Comparison of ENCODE assay signal across 12 mouse cellular contexts in the genomic region with DNA sequence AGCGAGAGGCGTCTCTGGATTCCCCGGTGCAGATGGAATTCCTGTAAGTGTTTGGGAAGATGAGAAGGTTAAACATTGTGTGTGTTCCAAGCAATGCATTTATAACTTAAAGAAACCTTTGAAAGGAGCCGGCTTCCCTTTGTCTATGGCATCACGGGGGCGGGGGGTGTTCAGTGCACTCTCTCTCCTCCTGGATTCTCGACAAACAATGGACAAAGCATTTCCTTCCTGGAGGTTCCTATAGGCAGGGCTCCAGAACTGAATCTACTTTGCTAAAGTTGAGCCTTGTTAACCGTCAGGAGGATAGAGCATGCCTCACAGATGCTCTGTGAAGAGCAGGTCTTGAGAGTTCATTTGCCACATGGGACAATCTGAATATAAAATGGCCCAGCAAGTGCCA.
DNase-seq lines count a peak whose midpoint lies in the region; ATAC-seq lines count a peak whose summit lies in the region.
"Had no signal": no experiment of that assay in that cellular context is flagged by ENCODE, and none has a peak within 500 bp of the region (broad histone marks: within the 10 kb centered on the region; RNA-seq: fewer than 3 reads in every experiment).

No protein-coding gene starts in this region.

- peaks cover 13% of the 10 kb centered on the region for H3K4me1 ChIP-seq in kidney, embryonic 14.5 days (ENCODE audit: control insufficient read depth, insufficient read depth, low read length)
- H3K4me1 ChIP-seq in limb, embryonic 12.5 days (replicated peaks), result peaks cover 21% of the 10 kb centered on the region

- 62% methylated on average over 8 of the region's 8 CpGs for WGBS in kidney, embryonic 14.5 days
- 79% methylated on average over 8 of the region's 8 CpGs for WGBS in limb, embryonic 12.5 days

- DNase-seq in kidney, postnatal 14 days, result no peak
- DNase-seq in NIH3T3 (ENCODE audit: low read depth), result peak; percentile 49
- peak; percentile 63 for DNase-seq in ZHBTc4 (ENCODE audit: low read depth, low spot score)
- DNase-seq in left cerebral cortex, adult 9 months (ENCODE audit: low spot score in 2 of 2), result no peak
- DNase-seq: adrenal gland, adult 8-10 months; cerebellum, adult 11-12 months; right cerebral cortex, postnatal 14 days had no signal

- H3K9ac ChIP-seq in kidney, embryonic 14.5 days (ENCODE audit: low read depth, low read length), result no peak overlapping the region
- H3K9ac ChIP-seq in limb, embryonic 12.5 days (replicated peaks), result no peak overlapping the region; the same call in 1 of the 2 replicates

- no peaks in the 10 kb centered on the region for H3K9me3 ChIP-seq in kidney, embryonic 14.5 days (ENCODE audit: control insufficient read depth, low read length)
- no peaks in the 10 kb centered on the region for H3K9me3 ChIP-seq in limb, embryonic 12.5 days
- H3K9me3 ChIP-seq: G1E had no signal

- peak overlapping the region; percentile 26; the same call in 1 of the 2 replicates for H3K27ac ChIP-seq in kidney, embryonic 14.5 days (ENCODE audit: low read depth, low read length)
- peak overlapping the region; percentile 73; the same call in 1 of the 2 replicates for H3K27ac ChIP-seq in limb, embryonic 12.5 days

- no peak for ATAC-seq in kidney, embryonic 14.5 days (ENCODE audit: low FRiP score, low TSS enrichment)
- no peak for ATAC-seq in limb, embryonic 12.5 days (ENCODE audit: insufficient number of reproducible peaks, insufficient read depth, low FRiP score, low TSS enrichment, low read depth)
- no peak for ATAC-seq in CD4-positive, CD25-positive, alpha-beta regulatory T cell, adult 4 months

- H3K36me3 ChIP-seq in kidney, embryonic 14.5 days (ENCODE audit: control insufficient read depth, insufficient read depth, low read length), result peaks cover 32% of the 10 kb centered on the region
- H3K36me3 ChIP-seq in limb, embryonic 12.5 days, result peaks cover 20% of the 10 kb centered on the region
- H3K36me3 ChIP-seq: G1E had no signal

- H3K4me3 ChIP-seq in kidney, embryonic 14.5 days (ENCODE audit: low read length), result no peak overlapping the region
- no peak overlapping the region for H3K4me3 ChIP-seq in limb, embryonic 12.5 days (replicated peaks)

- H3K4me2 ChIP-seq in kidney, embryonic 14.5 days (replicated peaks; ENCODE audit: low read depth, low read length), result no peak overlapping the region
- H3K4me2 ChIP-seq in limb, embryonic 12.5 days, result no peak overlapping the region
- H3K4me2 ChIP-seq: liver, embryonic 11.5 days had no signal

- H3K27me3 ChIP-seq in kidney, embryonic 14.5 days (ENCODE audit: control insufficient read depth, insufficient read depth, low read length), result no peaks in the 10 kb centered on the region
- H3K27me3 ChIP-seq in limb, embryonic 12.5 days, result no peaks in the 10 kb centered on the region

Comparison
In these comparisons a context has a peak if more than half of its experiments do, and no peak if none do; other contexts are left out.
1. DNase-seq: peak in NIH3T3 (single experiment) and ZHBTc4 (single experiment); none in kidney, postnatal 14 days (single experiment) and left cerebral cortex, adult 9 months (0 of 2).